Mouse (Mus musculus) erythroblast, adult 5-6 weeks (primary cell): ENCODE measurements around the gene Pla2g2f. TPM values are rescaled to one million over a fixed set of nuclear protein-coding genes. Genes with fewer than 3 reads are reported as not detected.

Source experiments
- ATAC-seq: replicated peaks from 2 replicates; pipeline ENCODE4 v1.8.0; 2016; ENCODE audit warnings: moderate number of reproducible peaks, mild to moderate bottlenecking, moderate TSS enrichment, inconsistent platforms; ENCODE audit not compliant: poor library complexity, low FRiP score, severe bottlenecking
- total RNA-seq, 2 experiments: library from RNA; stranded (forward) in 1 of 2; stranded (reverse) in 1 of 2; fragments of 150-400 nt in 1 of 2; fragments of 200-764, 138-1000 nt in 1 of 2; gene quantifications; 2 replicates each; pipeline versions ENCODE4 v1.2.3 to v1.2.4; 2015 to 2017; ENCODE audit warnings: low replicate concordance in 2 of 2

The Pla2g2f gene
- total RNA-seq (2015; ENCODE audit: low replicate concordance) (not detected in 2 replicates), total RNA-seq (2017; ENCODE audit: low replicate concordance) (not detected in 2 replicates)

GRCm38 (mm10) chr4:138757416-138757815 lies at the start of gene Pla2g2f:
TSS of gene Pla2g2f (minus strand) at chr4:138757626.
- no peak for ATAC-seq

DNA sequence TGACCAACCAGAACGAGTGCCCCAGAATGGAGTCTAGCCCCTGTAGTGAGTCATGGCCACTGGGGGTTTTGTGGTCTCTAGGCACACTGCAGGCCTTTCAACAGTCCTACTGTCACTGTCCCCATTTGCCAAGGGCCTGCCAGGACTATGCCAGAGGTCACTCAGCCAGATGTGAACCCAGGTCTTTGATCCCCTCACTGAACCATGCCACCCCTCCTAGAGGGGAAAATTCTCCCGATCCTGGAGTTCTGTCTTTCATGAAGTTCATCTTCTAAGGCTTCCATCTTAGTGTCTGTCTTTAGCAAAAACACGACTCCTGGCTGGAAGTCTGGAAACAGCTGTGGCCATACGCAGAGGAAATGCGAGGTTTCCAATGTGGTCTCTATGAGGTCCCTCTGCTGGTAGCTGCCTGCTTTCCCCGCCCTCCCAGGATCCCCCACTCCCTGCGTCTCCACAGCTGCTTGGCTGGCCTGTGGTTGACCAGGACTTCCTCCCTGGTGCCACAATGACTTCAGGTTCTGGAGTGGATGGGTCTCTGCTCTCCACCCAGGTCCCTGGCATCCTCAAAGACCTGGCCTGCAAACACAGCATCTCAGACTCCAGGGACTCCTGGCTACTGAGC lies 49.6 kb upstream of the Pla2g2f start:
- no peak for ATAC-seq

- no peak for ATAC-seq
Measured at GRCm38 (mm10) chr4:138806160-138806559, 48.7 kb upstream of the Pla2g2f start.

GRCm38 (mm10) chr4:138805248-138805647 lies 47.8 kb upstream of the Pla2g2f start:
- ATAC-seq, result no peak

GRCm38 (mm10) chr4:138802917-138803316 lies 45.5 kb upstream of the Pla2g2f start:
- ATAC-seq, result no peak

DNA sequence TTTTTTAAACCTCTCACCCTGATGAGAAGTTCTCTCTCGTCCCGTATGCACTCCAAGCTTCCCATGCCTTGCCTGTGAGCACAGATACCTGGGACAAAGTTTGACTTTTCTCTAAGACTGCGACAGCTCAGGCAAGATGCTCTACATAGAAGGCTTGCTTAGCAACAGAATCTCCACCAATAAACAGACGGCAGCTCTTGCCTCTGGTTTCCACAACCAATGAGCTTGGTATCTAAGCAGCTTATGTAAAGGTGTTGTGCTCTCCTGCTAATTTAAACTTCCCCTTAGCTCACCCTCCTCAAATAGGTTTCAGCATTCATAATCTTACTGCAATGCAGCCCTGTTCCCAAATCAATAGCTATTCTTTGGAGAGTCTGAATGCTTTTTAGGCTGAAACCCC lies 44.2 kb upstream of the Pla2g2f start:
- ATAC-seq, result no peak

- ATAC-seq, result no peak
Measured at GRCm38 (mm10) chr4:138800134-138800744, 42.8 kb upstream of the Pla2g2f start.

DNA sequence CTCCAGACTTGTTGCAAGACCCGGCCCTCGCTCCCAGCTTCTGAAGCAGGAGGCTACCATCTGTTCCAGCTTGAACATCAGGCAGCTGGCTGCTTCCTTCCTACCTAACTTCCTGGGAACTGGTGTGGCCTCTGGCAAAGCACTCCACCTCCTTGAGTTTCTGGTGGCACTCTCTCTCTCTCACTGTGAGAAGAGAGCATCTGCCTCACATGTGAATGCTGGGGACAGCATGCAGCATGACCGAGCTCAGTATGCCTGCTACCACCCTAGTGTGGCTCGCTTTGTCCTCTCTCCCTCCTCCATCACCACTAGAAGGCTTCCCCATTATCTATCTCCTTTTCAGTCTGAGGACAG lies 39.8 kb upstream of the Pla2g2f start:
- no peak for ATAC-seq

GRCm38 (mm10) chr4:138796513-138797216 lies 39.2 kb upstream of the Pla2g2f start:
- ATAC-seq, result no peak

GRCm38 (mm10) chr4:138794344-138794743 lies 36.9 kb upstream of the Pla2g2f start:
- ATAC-seq, result no peak

DNA sequence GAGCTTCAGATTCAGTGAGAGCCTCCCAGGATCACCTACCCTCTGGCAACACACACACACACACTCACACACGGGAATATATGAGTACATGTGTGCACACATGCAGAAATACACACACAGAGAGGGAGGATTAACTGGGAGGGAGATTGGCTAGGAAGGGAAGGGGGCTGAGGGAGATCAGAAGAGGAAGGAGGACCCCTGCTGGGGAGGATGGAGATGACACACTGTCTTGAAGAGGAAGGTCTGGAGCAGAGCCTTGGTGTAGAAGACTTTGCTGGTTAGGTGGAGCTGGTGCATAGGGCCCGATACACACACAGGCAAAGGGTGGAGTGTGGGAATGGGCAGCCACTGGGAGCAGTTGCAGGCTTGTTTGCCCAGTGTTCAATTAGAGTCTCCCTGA lies 35.9 kb upstream of the Pla2g2f start:
- no peak for ATAC-seq

- no peak for ATAC-seq
Measured at GRCm38 (mm10) chr4:138792599-138792998, 35.2 kb upstream of the Pla2g2f start.

DNA sequence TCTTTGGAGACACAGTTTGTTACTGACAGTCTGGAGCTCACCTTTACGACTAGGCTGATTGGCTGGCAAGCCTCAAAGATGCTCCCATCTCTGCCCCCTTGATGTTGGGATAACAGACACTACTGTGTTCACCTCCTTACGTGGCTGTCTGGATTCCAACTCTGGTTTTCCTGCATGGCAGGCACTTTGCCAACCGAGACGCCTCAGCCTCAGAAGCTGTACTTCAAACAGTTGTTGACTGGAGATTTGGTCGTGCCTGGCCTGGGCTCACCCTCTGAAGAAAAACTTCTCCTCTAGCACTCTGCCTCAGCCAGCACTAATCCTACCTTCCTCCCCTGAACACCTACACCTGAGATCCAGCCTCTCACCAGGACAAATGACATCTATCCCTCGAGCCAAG lies 34.0 kb upstream of the Pla2g2f start:
- no peak for ATAC-seq

DNA sequence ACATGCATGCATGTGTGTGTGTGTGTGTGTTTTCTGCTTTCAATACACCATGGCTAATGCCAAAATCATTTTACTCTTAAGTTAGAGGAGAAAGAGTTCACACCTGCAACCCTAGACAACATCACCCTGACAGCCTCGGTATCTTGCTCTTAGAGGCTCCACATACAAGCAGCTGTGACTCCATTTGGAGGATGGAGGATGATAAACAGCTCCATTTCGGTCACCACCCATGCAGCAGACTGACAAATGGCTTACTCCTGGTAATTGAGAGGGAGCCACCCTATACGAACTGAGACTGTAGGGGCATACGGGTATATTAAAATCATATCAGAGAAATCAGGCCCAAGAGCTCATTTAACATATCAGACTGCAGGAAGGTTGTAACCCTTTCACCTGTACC lies 31.0 kb upstream of the Pla2g2f start:
- no peak for ATAC-seq

DNA sequence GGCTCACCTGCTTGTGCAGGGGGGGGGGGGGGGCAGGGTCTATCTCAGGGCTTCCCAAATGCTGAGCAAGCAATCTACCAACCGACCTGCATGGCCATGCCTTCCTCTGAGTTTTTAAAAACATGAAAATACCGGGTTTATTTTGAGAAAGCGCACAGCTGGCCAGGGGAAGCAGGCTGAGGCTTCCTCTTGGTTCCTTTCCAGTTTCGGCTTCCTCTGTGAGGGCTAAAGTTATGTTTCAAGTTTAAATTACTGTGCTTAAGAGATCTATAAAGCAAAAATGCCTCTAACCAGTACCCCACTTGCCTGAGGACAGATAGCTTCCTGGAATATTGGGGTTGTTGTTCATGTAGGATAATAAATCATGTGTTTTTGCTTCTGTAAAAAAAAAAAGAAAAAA lies 28.7 kb upstream of the Pla2g2f start:
- ATAC-seq, result no peak

GRCm38 (mm10) chr4:138785721-138786120 lies 28.3 kb upstream of the Pla2g2f start:
- ATAC-seq, result no peak

DNA sequence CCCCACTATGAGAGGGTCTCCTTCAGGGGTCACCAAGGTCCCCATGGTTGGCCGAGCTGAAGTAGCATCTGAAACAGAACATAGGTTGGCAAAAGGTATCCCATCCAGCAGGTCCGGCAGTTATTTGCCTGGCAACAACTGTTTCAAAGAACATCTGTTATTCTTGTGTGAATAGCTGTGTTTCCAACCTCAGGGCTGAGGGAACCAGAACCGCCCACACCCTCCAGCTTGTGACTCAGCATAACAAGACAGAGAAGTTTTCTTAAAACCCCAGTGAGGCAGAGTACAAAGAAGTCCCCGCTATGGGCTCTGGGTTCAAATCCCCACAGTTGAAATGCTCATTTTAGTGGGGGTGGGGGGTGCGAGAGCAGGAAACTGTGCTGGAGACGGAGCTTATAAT lies 24.7 kb upstream of the Pla2g2f start:
- no peak for ATAC-seq

- no peak for ATAC-seq
Measured at GRCm38 (mm10) chr4:138780300-138780699, 22.9 kb upstream of the Pla2g2f start.

GRCm38 (mm10) chr4:138777417-138778407 lies 20.3 kb upstream of the Pla2g2f start:
- no peak for ATAC-seq

GRCm38 (mm10) chr4:138775435-138775834 lies 18.0 kb upstream of the Pla2g2f start, which contains the start of gene Pla2g2d:
TSS of gene Pla2g2d (plus strand) at chr4:138775735.
- ATAC-seq, result no peak
